Mouse (Mus musculus) liver, adult 2 months (tissue): ENCODE measurements around the gene Trabd2b.

Source experiments
- CTCF ChIP-seq: fragments of 200-500 bp; IDR thresholded peaks from 2 replicates; pipeline ENCODE4 v1.5.1; 2011; ENCODE audit warnings: low read depth, low read length, control low read depth
- POLR2A ChIP-seq: fragments of 200-500 bp; IDR thresholded peaks from 2 replicates; pipeline ENCODE4 v1.6.1; 2011; ENCODE audit warnings: low read length, control low read depth; ENCODE audit not compliant: insufficient read depth; ENCODE audit errors: extremely low read depth

DNA sequence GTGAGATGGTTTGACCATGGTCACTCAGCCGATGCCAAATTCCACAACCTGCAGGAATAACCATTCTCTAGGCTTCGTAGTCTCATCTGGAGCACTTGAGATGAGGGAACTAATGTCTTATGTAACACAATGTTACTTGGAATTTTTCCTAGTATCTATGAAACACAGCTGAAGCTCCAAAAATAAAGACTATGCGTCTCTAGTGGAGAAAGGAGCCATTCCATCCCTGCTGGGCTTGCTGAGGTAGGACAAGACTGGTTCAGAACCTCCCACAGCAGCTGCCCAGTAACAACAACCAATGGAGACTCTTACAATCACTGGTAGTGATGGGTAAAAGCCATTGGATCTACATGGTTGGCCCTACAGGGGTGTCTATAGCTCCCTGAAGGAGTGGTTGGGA lies 219.4 kb downstream of the Trabd2b start:
- no peak for TF ChIP-seq CTCF
- no peak for TF ChIP-seq POLR2A
